Mouse (Mus musculus) gastrocnemius, postnatal 4 days (tissue): ENCODE results near the gene C8g. TPM values are rescaled to one million over a fixed set of nuclear protein-coding genes. Genes with fewer than 3 reads are reported as not detected.

Source experiments
- DNase-seq, 2 experiments: peaks; one replicate each; pipeline ENCODE4 v3.0.0; 2021 to 2022; ENCODE audit warnings: low spot score in 2 of 2, mixed read lengths in 2 of 2
- long read RNA-seq, 2 experiments: library from polyadenylated mRNA; stranded (forward); transcript quantifications; one replicate each; pipeline ENCODE4 v2.0.0; 2021
- total RNA-seq, 2 experiments: library from RNA; stranded (reverse); gene quantifications; 2 replicates each; pipeline ENCODE4 v1.2.3; 2021

Gene C8g
- total RNA-seq: 1 to 10 TPM in 1 of 2 experiments, under 1 TPM in 1; 0.74 to 1.2 TPM
- long read RNA-seq, experiment 1, partial matches to known transcripts: 0 of 2 reads
- long read RNA-seq, experiment 1, other reads (novel, unspliced or antisense): 0 of 2 reads
- long read RNA-seq, experiment 2, partial matches to known transcripts: 0 of 1 reads
- long read RNA-seq, experiment 2, other reads (novel, unspliced or antisense): 0 of 1 reads

DNA sequence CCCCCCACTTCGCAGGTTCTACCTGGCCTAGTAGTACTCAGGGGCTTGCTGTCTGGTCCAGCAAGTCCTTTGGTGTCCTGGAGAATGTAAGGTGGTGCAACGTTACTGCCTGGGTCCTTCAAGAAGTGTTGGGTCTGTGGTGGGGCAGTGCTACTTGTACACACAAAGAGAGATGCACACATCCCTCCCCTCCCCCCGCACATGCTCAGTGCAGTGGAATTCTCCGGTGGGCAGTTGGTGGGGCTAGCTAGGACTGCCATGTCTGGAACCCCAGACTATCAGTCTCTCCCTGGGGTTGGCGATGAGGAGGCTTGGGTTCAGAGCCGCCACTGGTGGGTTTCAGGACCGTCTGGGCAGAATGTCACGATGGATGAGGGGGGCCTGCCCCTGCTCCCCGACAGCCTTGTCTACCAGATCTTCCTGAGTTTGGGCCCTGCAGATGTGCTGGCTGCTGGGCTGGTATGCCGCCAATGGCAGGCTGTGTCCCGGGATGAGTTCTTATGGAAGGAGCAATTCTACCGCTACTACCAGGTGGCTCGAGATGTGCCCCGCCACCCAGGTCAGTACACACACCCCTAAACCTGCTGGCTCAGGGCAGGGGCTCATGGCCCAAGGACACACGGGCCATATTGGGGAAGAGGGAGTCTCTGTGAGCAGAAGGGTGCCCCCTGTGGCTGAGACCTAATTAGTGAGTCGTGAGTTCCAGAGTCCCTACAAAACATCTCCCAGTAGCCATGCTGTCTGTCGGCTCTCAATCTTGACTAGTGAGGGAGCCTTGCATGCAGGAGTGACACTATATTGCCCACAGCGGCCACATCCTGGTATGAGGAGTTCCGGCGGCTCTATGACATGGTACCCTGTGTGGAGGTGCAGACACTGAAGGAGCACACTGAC lies at the start of gene C8g:
Gene C8g (minus strand): TSS at position 127 of the 894 bp plus-strand sequence.
- DNase-seq: no peak

DNA sequence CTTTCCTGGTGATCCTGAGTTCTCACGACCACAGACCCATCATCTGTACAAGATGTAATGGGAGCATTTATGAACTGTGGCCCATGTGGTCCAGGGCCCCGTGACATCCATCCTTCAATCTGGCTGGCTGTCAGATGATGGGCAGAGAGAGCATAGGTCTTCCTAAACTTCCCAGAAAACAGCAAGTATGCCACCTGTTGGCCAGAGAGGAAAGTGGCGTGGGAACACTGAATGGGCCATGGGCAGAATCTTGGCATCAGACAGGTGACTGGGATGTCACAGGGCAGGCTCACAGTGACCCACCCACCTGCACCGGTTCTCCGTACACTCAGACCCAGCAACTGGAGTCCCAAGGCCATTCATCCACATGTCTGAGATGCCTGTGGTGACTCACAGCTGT lies 49.7 kb upstream of the C8g start:
- no peak for DNase-seq

DNA sequence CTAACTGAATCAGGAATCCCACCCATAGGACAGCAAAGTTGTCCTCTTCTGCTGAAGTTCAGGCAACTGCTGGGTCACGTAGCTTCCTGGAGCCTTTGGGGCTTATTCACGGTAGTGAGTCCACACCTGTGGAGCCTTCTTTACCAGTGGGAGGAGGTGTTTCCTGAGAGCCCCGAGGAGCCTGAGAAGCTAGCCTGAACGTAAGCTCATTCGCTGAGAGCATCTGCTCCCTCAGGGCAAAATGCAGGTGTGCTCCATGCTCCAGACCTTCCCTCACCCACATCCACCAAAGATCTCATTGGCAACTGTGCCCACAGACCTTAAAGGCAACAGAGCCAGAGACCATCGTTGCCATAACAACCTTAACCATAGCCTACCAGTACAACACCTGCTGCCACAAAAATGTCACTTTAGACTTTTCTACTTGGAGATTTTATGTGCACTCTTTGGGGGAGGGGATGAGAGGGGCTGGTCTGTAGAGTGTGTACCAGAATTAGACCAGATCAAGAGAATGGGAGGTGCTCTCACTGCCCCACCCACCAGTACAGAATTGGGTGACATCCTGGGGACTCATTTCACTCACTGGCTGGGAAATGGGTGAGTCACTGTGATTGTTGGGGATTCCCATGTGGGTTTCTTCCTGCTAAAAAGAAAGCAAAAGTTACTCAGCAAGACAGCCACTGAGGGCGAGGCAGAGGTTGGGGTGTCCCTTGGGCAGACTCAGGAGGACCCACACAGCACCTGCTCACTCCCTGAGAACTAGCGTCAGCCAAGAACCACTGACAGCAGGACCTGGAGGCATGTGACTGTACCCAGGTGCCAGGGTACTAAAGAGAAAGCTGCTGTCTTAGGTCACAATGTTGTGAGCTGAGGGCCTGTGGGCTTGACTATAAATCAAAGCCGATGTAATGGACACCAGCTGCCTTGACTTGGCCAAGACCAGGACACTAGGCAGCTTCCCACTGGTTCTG lies 47.8 kb upstream of the C8g start:
- no peak for DNase-seq

DNA sequence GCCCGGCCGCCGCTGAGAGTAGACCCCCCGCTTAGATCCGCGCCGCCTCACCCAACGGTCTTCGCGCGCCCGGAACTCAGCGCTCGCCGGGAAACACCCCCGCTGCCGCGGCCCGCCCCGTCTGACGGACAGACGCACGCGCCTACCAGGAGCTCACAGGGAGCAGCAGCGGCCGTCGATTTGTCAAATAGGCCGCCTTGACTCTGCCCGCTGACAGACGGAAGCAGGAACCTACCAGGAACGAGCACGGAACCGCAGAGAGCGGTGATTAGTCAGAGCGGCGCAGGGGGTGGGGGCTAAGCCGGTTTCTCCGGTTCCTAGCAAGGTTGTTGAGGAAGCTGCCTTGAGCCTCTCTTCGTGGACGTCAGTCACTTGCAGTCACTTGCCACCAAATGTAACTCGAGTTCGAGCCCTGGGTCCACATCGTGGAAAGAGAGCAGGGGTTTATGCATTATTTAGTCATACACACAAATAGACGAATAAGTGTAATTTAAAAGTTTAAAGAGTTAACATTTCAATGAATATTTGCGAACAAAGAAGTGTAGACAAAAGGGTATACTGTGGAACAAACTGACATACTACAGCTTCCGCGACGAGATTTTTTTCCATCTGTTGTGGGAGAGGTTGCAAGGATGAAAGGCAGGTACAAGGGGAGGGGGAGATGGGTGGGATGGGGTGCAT lies 45.4 kb upstream of the C8g start, which contains the start of gene Traf2:
Gene Traf2 (minus strand): TSS at position 130 of the 681 bp plus-strand sequence.
- peak; percentile 96 to 99 for DNase-seq

DNA sequence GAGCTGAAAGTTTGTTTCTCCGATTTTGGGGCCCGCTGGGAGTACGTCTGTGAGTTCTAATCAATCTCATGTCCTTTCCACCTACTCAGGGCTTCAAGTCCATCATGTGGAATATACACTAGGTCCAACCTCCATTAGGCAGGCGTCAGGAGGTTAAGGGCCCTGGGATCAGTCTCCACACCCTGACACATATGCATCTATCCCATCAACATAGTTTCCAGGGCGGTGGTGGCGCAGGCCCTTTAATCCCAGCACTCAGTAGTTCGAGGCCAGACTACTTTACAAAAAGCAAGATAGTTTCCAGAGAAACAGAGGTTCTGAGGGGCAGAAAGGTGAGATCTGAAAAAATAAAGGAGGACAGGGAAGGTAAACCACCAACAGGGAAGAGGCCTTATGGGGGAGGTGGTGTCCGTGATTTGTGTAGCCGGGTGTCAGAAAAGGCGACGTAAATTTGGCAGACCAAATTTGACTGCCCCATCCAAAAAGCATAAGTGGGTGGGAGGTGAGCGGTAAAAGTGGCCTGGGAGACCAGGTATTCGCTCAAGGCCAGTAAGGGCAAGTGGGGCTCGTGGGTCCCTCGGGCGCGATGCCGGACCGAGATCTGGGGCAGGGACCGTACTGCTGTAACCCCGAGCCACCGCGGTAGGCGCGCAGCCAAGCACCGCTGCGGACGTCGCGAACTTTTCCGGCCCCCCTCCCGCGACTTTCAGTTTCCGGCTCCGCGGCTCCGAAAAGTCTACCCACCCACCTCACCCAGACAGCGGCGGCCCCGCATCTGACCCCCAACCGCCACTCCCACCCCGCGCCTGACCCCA lies 44.7 kb upstream of the C8g start:
- no peak for DNase-seq

DNA sequence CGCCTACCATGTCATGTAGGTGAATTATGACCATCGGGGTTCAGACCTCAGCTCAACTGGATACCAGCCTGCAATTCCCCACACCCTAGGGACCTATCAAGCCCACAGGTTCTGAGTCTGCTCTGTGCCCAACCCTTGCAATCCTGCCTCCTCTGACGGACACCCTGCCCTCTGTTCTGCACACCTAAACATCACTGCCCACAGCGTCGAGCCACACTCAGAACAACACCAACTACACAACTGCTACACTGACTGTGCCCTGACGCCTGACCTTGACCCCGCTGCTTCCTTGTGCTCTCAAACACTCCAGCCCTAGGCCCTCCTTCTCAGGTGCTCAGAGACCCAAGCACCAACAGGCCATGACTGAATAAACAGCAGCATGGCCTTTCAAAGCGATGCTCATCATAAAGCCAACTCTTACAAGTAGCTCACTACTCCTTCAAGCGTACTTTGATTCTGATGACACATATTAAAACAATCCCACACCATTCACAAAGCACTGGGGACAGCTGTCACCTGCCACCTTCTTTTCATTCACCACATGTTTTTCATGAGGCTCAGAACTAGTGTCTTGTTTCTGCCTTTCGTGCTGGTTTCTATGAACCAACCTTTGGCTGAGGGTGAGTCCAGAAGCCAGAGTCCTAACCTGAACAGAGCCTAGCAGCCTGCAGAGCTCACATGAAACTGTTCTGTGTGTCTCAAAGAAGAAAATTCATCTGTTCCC lies 40.3 kb upstream of the C8g start:
- DNase-seq: no peak

DNA sequence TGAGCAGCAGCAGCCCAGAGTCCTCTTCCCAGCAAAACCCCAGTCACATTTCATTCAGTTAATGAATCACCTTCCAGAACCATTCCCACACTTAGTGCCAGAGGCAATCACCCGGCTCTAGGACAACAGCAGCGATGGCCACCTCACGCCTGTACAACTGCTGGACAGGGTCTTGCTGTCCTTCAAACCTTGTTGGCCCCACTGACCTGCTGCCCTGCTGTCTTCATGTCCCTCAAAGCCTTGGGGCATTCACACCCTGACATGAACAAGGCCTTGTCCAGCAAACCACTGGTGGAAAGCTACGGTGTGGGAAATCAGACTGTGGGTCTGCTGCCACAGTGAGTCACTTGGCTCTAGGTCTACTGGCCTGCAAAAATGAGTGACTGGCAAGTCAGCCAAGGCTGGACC lies 39.0 kb upstream of the C8g start:
- DNase-seq: no peak

DNA sequence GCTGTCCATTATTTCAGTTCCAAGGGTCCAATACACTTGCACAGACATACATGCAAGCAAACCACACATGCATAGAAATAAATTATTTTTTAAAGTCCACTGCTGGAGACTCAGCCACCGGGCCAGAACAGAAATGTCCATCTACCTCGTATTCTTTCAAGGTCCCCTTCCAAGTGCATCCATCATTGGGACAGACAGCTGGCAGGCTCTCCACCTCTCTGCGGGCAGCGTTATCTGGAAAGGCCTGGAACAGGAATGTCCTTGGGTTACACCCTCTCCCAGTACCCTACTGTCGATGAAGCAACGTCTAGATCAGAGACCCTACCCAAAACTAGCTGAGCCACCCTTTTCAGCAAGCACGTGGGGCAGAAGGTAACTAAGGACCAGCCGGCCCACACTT lies 35.0 kb upstream of the C8g start:
- no peak for DNase-seq

DNA sequence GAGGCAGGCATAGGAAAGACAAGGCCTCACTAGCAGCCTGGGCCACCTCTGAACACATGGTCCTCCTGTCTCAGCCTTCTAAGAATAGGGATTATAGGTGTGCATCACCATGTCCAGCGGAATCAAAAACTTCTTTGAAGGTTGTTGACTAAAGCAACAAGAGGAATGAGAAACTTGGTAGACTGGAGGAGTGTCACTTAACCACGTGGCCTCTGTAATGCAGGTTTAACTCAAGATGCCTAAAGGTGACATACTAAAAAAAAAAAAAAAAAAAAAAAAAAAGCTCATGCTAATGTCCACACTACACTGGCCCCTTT lies 33.3 kb upstream of the C8g start:
- DNase-seq: no peak

DNA sequence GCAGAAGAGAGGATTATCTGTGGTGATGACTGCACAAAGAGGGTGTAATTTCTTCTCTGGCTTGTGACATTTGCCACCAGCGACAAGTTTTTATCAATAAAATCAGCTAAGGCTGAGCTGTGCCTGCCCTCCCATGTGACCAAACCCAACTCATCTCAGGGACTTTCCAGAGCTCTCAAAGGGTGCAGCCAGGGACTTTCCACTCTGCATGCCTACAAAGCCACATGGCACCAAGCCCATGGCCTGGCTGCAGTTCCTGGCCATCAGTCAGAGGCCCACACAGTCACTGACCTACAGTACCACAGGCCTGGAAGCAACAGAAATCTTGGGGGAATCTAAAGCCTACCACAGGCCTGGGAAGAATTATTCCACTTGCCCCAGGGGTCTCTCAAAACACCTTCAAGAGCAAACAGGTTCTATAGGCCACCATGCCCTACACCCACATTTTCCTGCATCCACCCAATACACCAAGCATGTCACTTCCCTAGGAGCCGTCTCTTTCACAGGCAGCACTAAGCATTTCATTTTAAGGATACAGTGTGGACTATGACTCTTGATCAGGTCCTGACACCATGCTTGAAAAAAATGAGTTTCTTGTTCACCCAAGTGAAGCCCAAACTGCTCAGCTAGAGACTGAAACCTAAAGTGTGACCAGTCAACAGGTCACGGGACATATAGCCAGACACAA lies 32.8 kb upstream of the C8g start:
- DNase-seq: peak; percentile 40 to 68

DNA sequence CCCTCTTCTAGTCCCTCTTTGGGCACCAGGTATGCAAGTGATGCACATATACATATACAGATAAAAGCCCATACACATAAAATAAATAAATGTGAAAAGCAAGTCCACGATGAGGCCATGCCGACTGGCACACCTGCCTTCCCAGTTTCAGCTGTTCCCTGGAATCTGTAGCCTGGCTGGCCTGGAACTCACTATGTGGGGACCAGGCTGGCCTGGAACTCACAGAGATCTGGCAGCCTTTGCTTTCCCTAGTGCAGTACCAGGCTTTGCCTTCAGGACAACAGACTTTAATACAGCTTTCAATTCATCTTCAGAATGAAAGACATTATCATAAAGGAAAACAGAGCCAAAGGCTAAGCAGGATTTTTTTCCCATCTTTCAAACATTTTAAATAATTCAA lies 32.2 kb upstream of the C8g start:
- no peak for DNase-seq

DNA sequence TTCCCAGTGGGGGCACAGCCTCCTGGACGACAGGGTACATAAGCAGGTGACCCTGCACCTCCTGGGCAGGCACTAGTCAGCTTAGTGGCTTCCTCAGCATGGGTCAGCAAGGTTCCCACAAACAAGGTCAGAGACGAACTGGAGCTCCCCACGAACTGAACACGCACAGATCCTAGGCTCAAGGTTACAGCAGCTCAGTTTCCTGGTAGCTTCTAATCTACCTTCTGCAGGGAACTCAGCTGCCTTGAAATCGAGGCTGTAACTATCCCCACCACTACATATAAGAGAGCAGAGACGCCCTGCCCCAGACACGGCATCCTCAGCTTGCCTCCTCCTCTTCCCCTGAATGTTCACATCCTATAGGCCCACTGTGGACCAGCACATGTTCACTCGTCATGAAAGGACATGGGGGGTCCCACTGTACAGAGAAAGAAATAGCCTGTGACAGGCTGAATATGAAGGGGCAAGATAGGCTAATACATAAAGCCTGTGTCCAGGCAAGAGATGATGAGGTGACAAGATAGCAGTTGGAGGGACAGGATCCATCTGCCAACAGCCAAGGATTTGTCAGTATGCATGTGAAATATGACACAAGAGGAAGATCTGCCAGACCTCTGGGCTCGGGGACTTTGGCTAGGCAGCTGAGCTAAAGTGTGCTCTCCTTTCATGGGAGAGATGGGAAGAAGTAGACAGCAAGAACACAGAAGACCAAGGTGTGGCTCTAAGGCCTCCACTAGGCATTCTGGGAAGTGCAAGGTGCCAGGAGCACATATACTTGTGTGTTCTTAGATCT lies 25.2 kb upstream of the C8g start:
- DNase-seq: no peak

DNA sequence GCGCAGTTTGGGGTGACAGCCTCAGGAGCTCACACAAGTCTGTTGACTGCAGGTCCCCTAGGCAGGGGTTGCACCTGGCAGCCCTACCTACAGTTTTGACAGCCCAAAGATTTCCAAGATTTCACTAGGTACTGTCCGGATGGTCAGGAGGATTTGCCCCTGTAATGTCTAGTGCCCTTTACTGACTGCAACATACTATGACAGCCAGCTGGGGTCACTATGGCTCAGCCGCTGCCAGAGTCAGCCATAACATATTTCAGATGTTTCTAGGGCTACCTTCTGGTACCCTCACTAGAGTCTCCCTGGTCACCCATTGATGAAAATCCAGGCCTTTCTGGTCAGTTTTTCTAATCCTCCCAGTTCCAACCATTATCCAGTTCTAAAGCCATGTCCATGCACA lies 8.4 kb upstream of the C8g start:
- no peak for DNase-seq

DNA sequence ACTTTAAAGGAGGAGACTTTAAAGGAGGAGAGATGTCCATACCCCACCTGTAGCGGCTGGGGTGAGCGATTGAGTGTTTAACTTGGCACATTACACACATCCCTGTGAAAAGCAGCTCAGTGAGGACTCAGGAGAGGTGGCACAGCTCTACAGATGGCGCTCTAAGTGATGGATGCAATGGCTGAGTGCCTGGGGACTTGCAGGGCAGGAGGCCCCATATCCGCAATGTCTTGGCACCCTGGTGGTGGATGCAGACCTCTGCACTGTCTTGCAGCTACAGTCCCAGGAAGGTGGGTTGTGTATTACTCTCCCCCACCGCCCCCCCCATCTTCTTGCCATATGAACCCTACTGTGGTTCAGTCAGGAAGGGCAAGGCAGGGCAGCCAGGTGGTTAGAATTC lies 5.4 kb upstream of the C8g start:
- DNase-seq: no peak

DNA sequence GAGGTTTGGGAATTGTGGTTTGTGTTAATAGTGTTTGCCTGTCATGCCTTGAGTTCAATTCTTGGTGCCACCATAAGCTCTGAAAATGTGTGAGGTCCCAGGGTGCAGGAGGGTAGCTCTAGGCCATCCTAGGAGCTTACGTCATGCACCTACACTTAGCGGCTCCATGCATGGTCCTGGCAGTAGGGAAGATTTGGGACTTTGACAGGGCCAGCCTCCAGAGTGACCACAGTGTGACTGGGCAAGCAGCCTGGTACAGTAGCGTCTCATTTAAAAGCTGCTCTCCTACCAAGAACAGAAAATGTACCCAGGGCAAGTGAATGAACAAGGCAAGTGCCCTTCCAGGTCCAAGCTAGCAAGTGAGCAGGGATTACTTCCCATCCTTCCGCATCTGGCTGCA lies 4.3 kb upstream of the C8g start:
- no peak for DNase-seq

DNA sequence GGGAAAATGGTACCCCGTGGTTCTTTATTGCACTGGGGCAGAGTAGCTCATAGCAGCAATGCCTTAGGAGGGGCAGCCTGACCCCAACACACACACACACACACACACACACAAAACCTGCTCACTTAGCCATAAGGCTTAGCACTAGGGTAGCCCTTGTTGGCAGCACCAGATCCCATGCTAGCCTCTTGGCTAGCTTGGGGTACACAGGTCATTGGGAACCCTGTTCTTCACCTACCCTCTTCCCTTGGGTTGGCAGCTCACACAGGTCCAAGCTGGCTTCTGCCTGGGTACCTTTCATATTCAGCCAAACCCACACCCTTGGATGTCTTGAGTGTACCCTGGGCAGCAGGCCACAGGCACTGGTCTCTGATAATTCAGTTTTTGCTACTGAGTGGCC lies 3.5 kb upstream of the C8g start:
- DNase-seq: no peak

DNA sequence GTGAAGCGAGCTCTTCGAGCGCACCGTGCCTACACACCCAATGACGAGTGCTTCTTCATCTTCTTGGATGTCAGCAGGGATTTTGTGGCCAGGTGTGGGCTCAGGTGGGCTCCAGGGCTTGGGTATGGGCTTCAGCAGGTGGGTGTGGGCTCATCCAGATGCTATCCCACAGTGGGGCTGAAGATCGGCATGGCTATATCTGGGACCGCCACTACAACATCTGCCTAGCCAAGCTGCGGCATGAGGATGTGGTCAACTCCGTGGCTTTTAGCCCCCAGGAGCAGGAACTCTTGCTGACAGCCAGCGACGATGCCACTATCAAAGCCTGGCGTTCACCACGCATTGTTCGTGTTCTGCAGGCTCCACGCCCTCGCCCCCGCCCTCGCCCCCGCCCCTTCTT lies 3.0 kb upstream of the C8g start:
- no peak for DNase-seq

DNA sequence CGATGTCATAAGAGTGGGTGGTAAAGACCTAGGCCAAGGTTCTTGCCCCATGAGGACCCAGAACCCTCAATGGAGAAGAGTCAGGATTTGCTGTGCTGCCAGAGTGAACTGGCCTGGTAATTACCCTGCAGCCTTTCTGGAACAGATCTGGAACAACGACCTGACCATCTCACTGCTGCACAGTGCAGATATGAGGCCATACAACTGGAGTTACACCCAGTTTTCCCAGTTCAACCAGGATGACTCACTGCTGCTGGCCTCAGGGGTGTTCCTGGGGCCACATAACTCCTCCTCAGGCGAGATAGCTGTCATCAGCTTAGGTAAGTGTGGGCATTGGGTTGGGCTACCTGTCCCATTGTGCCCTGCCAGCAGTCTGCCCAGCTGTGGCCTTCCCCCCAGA lies 1.2 kb upstream of the C8g start:
- no peak for DNase-seq
